Mouse (Mus musculus) layer of hippocampus, adult 18-20 months (tissue): Measurements from ENCODE around the gene Zscan21. TPM values are rescaled to one million over a fixed set of nuclear protein-coding genes. Genes with fewer than 3 reads are reported as not detected.

Source experiments
- DNase-seq, 2 experiments: peaks; one replicate each; pipeline ENCODE4 v3.0.0; 2022; ENCODE audit warnings: low spot score in 2 of 2
- total RNA-seq, 2 experiments: library from RNA; stranded (reverse); gene quantifications; 2 replicates each; pipeline ENCODE4 v1.2.3; 2021

Gene Zscan21
- total RNA-seq, 2 experiments from 2014 or later = 13.9 to 15.7 TPM

- DNase-seq = no peak
Observed at GRCm38 (mm10) chr5:138117199-138118015, 704 bp downstream of the Zscan21 start.

GRCm38 (mm10) chr5:138118041-138118440 is 1.3 kb downstream of the Zscan21 start:
- no peak for DNase-seq

GRCm38 (mm10) chr5:138132425-138133064 is 15.8 kb downstream of the Zscan21 start:
- DNase-seq = no peak

DNA sequence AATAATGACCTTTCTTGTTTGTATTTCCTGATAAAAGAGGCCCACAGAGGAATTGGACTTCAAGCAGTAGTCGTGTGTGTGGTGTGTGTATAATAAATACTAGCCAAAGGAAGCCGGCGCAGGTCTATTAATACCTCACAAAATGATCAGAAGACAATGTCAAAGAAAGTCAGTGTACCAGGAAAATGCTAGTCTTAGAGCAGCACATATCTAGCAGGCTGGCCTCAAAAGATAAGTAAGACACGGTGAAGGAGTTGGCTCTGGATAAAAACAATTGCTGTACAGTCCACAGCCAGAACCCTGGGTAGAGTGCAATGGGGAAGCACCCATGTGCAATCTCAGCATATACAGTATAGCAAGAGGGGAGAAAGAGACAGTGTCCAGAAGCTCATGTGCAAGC is 20.6 kb downstream of the Zscan21 start:
- DNase-seq = no peak

DNA sequence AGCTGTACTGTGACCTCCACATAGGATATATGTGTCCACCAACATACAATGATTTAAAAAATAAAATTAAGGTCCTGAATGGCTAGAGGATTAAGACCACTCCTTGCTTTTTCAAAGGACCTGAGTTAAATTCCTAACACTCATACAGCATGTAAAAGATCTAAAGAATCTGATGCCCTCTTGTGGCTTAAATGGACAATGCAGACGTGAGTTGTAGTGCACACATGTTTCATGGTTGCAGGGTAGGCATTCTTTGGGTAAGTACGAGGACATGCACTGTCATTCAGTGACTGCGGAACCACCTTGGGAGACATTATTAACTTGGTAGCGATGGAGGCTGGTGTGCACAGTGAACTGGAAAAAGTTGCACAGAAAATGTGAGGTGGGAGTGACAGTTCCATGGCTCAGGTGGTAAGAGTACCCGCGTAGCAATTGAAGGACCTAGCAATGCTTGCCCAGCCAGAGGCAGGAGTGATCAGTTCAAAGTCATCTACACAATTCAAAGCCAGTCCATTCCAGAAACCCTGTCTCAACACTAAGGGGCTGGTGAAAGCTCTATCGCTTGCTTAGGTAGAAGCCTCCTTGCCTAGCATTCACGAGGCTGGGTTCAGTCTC is 21.3 kb downstream of the Zscan21 start:
- peak in 1 of 2 experiments; percentile 39 for DNase-seq

GRCm38 (mm10) chr5:138138585-138138984 is 21.9 kb downstream of the Zscan21 start:
- no peak for DNase-seq

DNA sequence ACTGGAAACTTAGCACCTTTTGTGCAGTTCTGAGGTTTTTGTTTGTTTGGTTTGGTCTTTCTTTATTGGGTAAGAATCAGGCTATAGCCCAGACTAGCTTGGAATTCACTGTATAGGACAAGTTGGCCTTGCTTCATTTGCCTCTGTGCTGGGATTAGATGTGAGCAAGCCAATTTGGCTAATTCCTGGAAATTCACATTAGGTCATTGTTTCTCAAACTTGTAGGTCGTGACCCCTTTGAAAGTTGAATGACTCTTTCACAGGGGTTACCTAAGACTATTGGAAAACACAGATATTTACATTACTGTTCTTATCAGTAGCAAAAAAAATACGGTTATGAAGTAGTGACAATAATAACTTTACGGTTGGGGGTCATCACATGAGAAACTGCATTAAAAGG is 37.7 kb downstream of the Zscan21 start:
- DNase-seq = no peak

DNA sequence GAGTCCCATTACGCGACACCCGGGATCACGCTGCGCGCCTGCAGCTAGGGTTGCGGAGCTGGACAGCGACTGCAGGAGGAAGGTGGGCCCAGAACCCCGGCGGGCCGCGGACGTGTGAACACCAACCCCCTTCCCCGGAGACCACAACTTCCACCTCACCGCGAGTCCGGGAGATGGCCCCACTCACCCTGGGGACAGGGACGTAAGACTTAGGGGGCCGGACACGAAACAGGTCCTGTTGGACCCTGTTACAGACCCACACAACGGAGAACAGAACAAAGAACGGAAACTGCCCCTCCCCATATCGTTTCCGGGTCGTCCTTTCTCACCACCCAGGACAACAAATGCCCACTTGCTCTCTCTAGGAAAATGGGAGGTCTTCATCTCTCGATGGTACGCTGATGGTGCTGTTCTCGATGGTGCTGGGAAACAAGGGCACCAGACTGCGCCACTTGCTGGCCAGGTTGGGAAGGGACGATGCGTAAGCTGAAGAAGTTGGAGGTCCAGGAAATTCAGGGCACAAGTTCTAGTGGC is 38.8 kb downstream of the Zscan21 start, which contains the start of gene Zfp113:
Gene Zfp113 (minus strand): TSS at position 302 of the 534 bp plus-strand sequence.
- DNase-seq = peak; percentile 91 to 96

GRCm38 (mm10) chr5:138160224-138160762 is 43.6 kb downstream of the Zscan21 start:
- no peak for DNase-seq

GRCm38 (mm10) chr5:138160842-138161665 is 44.4 kb downstream of the Zscan21 start, which contains the start of gene Cops6:
Gene Cops6, plus strand, starts transcription at chr5:138161071.
- DNase-seq = peak; percentile 94 to 96

DNA sequence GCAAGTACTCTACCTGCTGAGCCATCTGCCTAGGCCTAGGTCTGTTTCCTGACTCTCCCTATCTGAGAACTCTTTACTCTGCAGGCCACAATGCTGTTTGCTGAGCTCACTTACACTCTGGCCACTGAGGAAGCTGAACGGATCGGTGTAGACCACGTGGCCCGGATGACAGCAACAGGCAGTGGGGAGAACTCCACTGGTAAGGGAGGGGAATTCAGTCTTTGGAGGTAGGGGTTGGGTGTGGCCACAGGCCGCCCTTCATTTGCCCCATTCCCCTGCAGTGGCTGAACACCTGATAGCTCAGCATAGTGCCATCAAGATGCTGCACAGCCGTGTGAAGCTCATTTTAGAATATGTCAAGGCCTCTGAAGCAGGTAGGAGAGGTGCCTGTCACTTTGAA is 46.3 kb downstream of the Zscan21 start:
- DNase-seq = no peak

DNA sequence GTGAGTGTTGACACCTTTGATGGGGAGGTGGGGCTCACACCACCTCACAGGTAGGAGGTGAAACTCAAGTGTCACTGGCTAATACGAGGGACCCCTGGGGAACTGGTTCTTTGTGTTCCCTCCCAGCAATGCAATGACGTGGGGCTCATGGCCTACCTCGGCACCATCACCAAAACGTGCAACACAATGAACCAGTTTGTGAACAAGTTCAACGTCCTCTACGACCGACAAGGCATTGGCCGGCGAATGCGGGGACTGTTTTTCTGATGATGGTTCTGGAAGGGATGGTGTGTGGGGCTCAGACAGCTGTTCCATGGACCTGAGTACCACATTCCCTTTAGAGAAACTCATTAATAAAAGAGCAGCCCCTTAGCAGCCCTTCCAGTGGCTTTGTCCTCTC is 46.9 kb downstream of the Zscan21 start:
- no peak for DNase-seq

DNA sequence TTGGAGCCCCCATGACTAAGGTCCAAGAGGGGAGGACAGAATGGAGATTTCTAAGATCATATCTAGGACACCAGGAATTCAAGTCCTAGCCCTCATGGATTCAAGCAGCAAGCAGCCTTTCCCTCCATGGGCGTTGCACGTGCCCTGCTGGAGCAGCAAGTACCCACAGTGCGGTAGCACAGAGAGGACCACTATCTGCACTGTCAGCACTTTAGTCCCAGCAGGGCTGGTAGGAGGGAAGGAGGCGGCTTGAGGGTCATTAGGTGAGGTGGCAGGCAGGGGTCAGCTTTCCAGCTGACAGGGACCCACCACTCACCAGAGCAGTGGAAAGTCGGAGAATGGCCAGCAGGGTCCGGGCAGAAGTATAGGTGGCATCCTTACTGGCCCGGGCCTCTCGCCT is 48.9 kb downstream of the Zscan21 start:
- no peak for DNase-seq

GRCm38 (mm10) chr5:138170936-138171561 is 54.3 kb downstream of the Zscan21 start:
- DNase-seq = peak; percentile 92 to 97

- peak; percentile 96 to 99 for DNase-seq
Observed at GRCm38 (mm10) chr5:138171695-138172491, 55.2 kb downstream of the Zscan21 start, which contains the start of the genes Ap4m1 and Mcm7. Gene Ap4m1, plus strand, starts transcription at chr5:138172002. Gene Mcm7, minus strand, starts transcription at chr5:138172422.

DNA sequence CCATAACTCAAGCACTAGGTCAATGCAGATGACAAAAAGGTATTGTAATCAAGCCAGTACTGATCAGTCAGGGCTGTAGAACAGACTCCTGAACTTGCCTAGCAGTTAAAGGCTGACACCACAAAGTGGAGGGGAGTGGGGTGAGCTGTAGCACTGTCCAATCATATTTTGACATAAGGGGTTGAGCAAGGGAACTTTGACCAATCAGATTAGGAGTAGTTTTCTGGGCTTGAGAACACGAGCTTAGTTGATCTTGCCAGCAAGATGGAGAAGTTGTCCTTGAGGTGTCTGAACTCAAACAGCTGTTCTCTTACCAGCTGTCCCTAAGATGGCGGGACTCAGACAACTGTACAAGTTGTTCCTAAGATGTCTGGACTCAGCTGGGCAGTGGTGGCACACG is 56.5 kb downstream of the Zscan21 start:
- DNase-seq = no peak
